Mouse (Mus musculus) small intestine, adult 2 months (tissue): Measurements from ENCODE around the gene Camta1.

Source experiments
- CTCF ChIP-seq: fragments of 200-500 bp; IDR thresholded peaks from 2 replicates; pipeline ENCODE4 v1.5.1; 2012; ENCODE audit warnings: low read depth, mild to moderate bottlenecking, control low read depth, inconsistent platforms, low read length, moderate library complexity, mixed read lengths; ENCODE audit not compliant: insufficient replicate concordance, insufficient read length; ENCODE audit errors: extremely low read depth
- POLR2A ChIP-seq: fragments of 200-500 bp; IDR thresholded peaks from 2 replicates; pipeline ENCODE4 v1.6.1; 2012; ENCODE audit warnings: low read depth, mild to moderate bottlenecking, control low read depth, inconsistent platforms, low read length, moderate library complexity

DNA sequence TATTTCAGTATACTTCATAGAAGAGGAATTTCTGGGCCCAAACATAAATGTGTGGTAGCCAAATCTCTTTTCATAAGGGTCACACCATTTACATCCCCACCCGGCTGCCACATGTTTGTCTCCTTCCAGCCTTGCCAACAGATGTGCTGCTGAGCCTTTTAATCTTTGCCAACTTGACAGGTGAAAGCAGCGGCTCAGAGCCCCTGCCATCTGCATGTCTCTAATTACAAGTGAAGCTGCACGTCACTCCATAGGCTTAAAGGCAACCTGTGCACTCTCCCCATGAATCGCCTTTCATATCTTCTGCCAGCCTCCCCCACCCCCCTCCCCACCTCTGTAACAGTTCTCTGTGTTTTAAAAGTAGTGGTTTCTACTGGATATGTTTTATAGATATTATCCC is 351.3 kb downstream of the Camta1 start:
- TF ChIP-seq CTCF = no peak
- no peak for TF ChIP-seq POLR2A
